Mouse (Mus musculus): ENCODE data around the gene Ly6g6e. TPM values are rescaled to one million over a fixed set of nuclear protein-coding genes. Genes with fewer than 3 reads are reported as not detected.
"Not testable (repeated sequence)": the region's sequence is repeated elsewhere in the genome, so short reads cannot be mapped to it uniquely, and the experiment has no call there.

The Ly6g6e gene
- 3.4 and 3.8 TPM in 2 replicates for polyA plus RNA-seq (2015; fragmentation: Nextera tagmentation; extraction: Ambion mirVana)

GRCm38 (mm10) chr17:35076507-35077176, at the start of gene Ly6g6e:
Gene Ly6g6e, plus strand, starts transcription at chr17:35076902.
- no peak for ATAC-seq
- Histone ChIP-seq H3K27ac (ENCODE audit: low read length) (peak within 1 kb of the TSS; percentile 74), H3K4me1 (ENCODE audit: control insufficient read depth, insufficient read depth, low read length) (peaks cover 30% of the 10 kb centered on the region), H3K9ac (ENCODE audit: low read depth, low read length) (peak within 1 kb of the TSS; percentile 65), H3K27me3 (replicated peaks; ENCODE audit: control insufficient read depth, insufficient read depth, low read length) (no peaks in the 10 kb centered on the region), H3K9me3 (ENCODE audit: control insufficient read depth, low read length) (no peaks in the 10 kb centered on the region), H3K4me2 (ENCODE audit: low read depth, low read length) (peak within 1 kb of the TSS; percentile 55), H3K36me3 (ENCODE audit: control insufficient read depth, insufficient read depth, low read length) (no peaks in the 10 kb centered on the region), H3K4me3 (ENCODE audit: low read length) (peak within 1 kb of the TSS; percentile 37)
- 31% methylated on average over 10 of the region's 10 CpGs for WGBS

GRCm38 (mm10) chr17:35027277-35028068, 49.2 kb upstream of the Ly6g6e start, which contains the start of gene Sapcd1:
Gene Sapcd1, minus strand, starts transcription at chr17:35028016.
- Histone ChIP-seq H3K27me3 (replicated peaks; ENCODE audit: control insufficient read depth, insufficient read depth, low read length) (no peaks in the 10 kb centered on the region), H3K4me2 (ENCODE audit: low read depth, low read length) (0 out of 2 replicates have a peak within 1 kb of the TSS, but pooled peaks have one; percentile 3), H3K9me3 (ENCODE audit: control insufficient read depth, low read length) (no peaks in the 10 kb centered on the region), H3K27ac (ENCODE audit: low read length) (peak within 1 kb of the TSS; percentile 78), H3K36me3 (ENCODE audit: control insufficient read depth, insufficient read depth, low read length) (no peaks in the 10 kb centered on the region), H3K4me1 (ENCODE audit: control insufficient read depth, insufficient read depth, low read length) (peaks cover 15% of the 10 kb centered on the region), H3K9ac (ENCODE audit: low read depth, low read length) (peak within 1 kb of the TSS; percentile 34; the same call in 1 of the 2 replicates), H3K4me3 (ENCODE audit: low read length) (peak within 1 kb of the TSS; percentile 1)
- peak; percentile 57 for ATAC-seq
- 40% methylated on average over 13 of the region's 13 CpGs for WGBS

- 80% methylated on average over 2 of the region's 2 CpGs for WGBS
- H3K27me3 ChIP-seq (replicated peaks; ENCODE audit: control insufficient read depth, insufficient read depth, low read length), result no peaks in the 10 kb centered on the region
- no peak overlapping the region for H3K27ac ChIP-seq (ENCODE audit: low read length)
- H3K4me3 ChIP-seq (ENCODE audit: low read length), result no peak overlapping the region
- ATAC-seq, result no peak
- H3K9ac ChIP-seq (ENCODE audit: low read depth, low read length), result no peak overlapping the region
- no peaks in the 10 kb centered on the region for H3K9me3 ChIP-seq (ENCODE audit: control insufficient read depth, low read length)
- H3K4me2 ChIP-seq (ENCODE audit: low read depth, low read length), result no peak overlapping the region
- no peaks in the 10 kb centered on the region for H3K36me3 ChIP-seq (ENCODE audit: control insufficient read depth, insufficient read depth, low read length)
- peaks cover 15% of the 10 kb centered on the region for H3K4me1 ChIP-seq (ENCODE audit: control insufficient read depth, insufficient read depth, low read length)
Observed at GRCm38 (mm10) chr17:35028315-35028714, 48.4 kb upstream of the Ly6g6e start.

DNA sequence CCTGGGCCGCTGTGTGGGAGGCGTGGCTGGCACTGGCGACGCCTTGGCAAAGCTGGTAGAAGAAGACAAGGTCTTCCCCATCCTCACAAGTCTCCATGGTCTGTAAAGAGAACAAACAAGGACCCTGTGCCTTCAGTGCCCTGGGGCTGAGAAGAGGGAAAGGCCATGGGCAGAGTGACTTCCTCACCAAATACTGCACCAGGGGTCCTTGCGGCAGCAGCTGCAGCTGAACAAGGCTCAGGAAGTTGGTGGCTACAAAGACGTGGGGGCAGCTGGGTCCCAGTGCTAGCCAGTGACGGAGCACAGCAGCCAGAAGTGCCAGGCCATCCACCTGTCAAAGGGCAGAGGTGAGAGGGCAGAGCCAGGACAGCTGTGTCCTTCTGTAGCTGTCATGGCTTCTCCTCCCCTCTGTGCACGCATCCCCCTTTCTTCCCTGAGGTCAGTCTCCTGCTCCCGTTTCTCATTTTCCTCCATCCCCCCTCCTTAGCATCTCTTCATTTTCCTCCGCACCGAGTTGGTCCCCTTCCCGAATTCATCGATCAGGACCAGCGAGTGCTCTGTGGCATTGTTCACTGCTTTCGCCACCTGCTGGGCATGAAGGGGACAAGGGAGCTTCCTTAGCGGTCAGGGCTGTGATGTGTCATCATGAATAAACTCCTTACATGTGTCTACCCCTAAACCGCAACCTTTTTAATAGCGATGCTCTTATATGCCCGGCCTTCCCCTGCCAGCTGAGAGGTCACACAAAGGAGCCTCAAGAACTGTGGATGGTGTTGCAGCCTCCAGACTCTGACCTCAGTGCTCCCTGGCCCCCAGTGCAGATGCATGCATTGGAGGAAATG, 46.8 kb upstream of the Ly6g6e start:
- 38% methylated on average over 19 of the region's 19 CpGs for WGBS

DNA sequence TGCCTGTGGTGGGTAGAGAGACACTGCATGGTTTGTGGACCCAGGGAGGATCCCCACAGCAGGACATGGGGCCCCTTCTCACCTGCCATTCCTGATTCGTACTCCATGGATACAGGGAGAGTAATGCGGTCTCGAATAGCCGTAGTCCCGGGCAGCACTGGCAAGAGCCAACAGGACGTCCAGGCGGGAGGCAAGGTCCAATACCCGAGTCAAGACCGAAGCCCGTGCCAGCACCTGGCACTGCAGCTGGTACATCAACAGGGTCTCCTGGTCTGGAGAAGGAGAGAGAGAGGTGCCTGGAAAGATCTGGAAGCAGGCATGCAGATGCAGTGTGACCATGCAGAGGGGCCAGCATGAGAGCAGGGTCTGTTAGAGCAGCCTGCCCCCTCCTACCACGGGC, 45.4 kb upstream of the Ly6g6e start:
- no peak for ATAC-seq
- Histone ChIP-seq H3K9me3 (ENCODE audit: control insufficient read depth, low read length) (no peaks in the 10 kb centered on the region), H3K27me3 (replicated peaks; ENCODE audit: control insufficient read depth, insufficient read depth, low read length) (no peaks in the 10 kb centered on the region), H3K4me2 (ENCODE audit: low read depth, low read length) (no peak overlapping the region), H3K4me1 (ENCODE audit: control insufficient read depth, insufficient read depth, low read length) (peaks cover 5% of the 10 kb centered on the region; the same call in 1 of the 2 replicates), H3K4me3 (ENCODE audit: low read length) (no peak overlapping the region), H3K9ac (ENCODE audit: low read depth, low read length) (no peak overlapping the region), H3K36me3 (ENCODE audit: control insufficient read depth, insufficient read depth, low read length) (no peaks in the 10 kb centered on the region), H3K27ac (ENCODE audit: low read length) (no peak overlapping the region)
- 90% methylated on average over 11 of the region's 11 CpGs for WGBS

More for the DNA sequence above, 46.8 kb upstream of the Ly6g6e start:
- Histone ChIP-seq H3K4me2 (ENCODE audit: low read depth, low read length) (no peak overlapping the region), H3K4me1 (ENCODE audit: control insufficient read depth, insufficient read depth, low read length) (peaks cover 5% of the 10 kb centered on the region), H3K4me3 (ENCODE audit: low read length) (no peak overlapping the region), H3K9ac (ENCODE audit: low read depth, low read length) (peak overlapping the region; percentile 40), H3K27ac (ENCODE audit: low read length) (no peak overlapping the region), H3K36me3 (ENCODE audit: control insufficient read depth, insufficient read depth, low read length) (no peaks in the 10 kb centered on the region), H3K27me3 (replicated peaks; ENCODE audit: control insufficient read depth, insufficient read depth, low read length) (no peaks in the 10 kb centered on the region), H3K9me3 (ENCODE audit: control insufficient read depth, low read length) (no peaks in the 10 kb centered on the region)
- no peak for ATAC-seq

DNA sequence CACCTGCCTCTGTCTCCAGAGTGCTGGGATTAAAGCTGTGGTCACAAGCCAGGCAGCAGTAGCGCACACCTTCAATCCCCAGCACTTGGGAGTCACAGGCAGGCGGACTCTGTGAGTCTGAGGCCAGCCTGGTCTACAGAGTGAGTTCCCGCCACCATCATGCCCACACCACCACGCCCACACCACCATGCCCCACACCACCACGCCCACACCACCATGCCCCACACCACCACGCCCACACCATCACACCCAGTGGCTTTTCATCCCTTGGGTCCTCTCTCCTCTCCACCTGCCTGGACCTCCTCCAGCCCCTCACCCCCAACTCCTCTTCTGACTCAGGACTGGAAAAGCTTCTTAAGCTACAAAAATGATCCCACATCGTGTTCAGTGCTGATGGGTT, 44.8 kb upstream of the Ly6g6e start:
- no peak overlapping the region for H3K4me3 ChIP-seq (ENCODE audit: low read length)
- no peak for ATAC-seq

DNA sequence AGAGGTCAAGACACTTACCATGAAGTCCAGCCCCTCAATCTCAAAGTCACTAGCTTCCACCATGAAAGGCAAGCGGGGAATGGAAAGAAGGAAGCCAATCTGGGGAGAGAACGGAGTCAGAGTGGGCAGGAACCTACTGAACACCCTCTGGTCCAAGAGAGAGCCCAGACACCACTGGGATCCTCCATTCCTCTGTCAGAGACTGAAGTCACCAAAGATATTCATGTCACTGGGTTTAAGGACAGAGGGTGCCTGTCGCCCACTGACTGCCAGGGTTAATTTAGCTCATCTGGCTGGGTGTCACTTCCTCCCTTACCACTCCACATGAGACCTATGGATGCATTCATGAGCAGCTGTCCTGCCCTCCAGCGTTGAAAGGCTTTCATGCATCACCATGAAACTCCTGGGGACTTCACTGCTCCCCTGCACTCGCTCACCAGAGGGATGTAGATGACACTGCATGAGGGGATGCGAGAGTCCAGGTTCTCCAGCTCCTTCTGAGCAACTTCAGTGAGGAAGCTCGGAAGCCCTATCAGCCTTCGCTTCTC, 44.3 kb upstream of the Ly6g6e start:
- H3K36me3 ChIP-seq (ENCODE audit: control insufficient read depth, insufficient read depth, low read length), result no peaks in the 10 kb centered on the region
- 74% methylated on average over 8 of the region's 8 CpGs for WGBS
- H3K4me3 ChIP-seq (ENCODE audit: low read length), result no peak overlapping the region
- peaks cover 3% of the 10 kb centered on the region; the same call in 1 of the 2 replicates for H3K4me1 ChIP-seq (ENCODE audit: control insufficient read depth, insufficient read depth, low read length)
- ATAC-seq, result no peak
- H3K9ac ChIP-seq (ENCODE audit: low read depth, low read length), result no peak overlapping the region
- H3K27ac ChIP-seq (ENCODE audit: low read length), result no peak overlapping the region
- H3K27me3 ChIP-seq (replicated peaks; ENCODE audit: control insufficient read depth, insufficient read depth, low read length), result no peaks in the 10 kb centered on the region
- no peaks in the 10 kb centered on the region for H3K9me3 ChIP-seq (ENCODE audit: control insufficient read depth, low read length)
- H3K4me2 ChIP-seq (ENCODE audit: low read depth, low read length), result no peak overlapping the region

More for the DNA sequence above, 44.8 kb upstream of the Ly6g6e start:
- no peaks in the 10 kb centered on the region for H3K27me3 ChIP-seq (replicated peaks; ENCODE audit: control insufficient read depth, insufficient read depth, low read length)
- WGBS, result 85% methylated on average over 7 of the region's 7 CpGs
- H3K36me3 ChIP-seq (ENCODE audit: control insufficient read depth, insufficient read depth, low read length), result no peaks in the 10 kb centered on the region
- no peaks in the 10 kb centered on the region for H3K9me3 ChIP-seq (ENCODE audit: control insufficient read depth, low read length)
- no peak overlapping the region for H3K27ac ChIP-seq (ENCODE audit: low read length)
- H3K4me1 ChIP-seq (ENCODE audit: control insufficient read depth, insufficient read depth, low read length), result peaks cover 5% of the 10 kb centered on the region; the same call in 1 of the 2 replicates
- H3K4me2 ChIP-seq (ENCODE audit: low read depth, low read length), result no peak overlapping the region
- H3K9ac ChIP-seq (ENCODE audit: low read depth, low read length), result no peak overlapping the region

- not testable (repeated sequence) for H3K9me3 ChIP-seq (ENCODE audit: control insufficient read depth, low read length); H3K4me2 ChIP-seq (ENCODE audit: low read depth, low read length); ATAC-seq; H3K27ac ChIP-seq (ENCODE audit: low read length); H3K27me3 ChIP-seq (replicated peaks; ENCODE audit: control insufficient read depth, insufficient read depth, low read length); H3K4me1 ChIP-seq (ENCODE audit: control insufficient read depth, insufficient read depth, low read length); H3K36me3 ChIP-seq (ENCODE audit: control insufficient read depth, insufficient read depth, low read length); H3K4me3 ChIP-seq (ENCODE audit: low read length); H3K9ac ChIP-seq (ENCODE audit: low read depth, low read length)
- 52% methylated on average over 1 of the region's 1 CpGs for WGBS
Observed at GRCm38 (mm10) chr17:35033703-35034102, 43.0 kb upstream of the Ly6g6e start.

All from intestine, embryonic 16.5 days (tissue).